Mouse (Mus musculus) stomach, postnatal 0 days (tissue): Measurements from ENCODE around the gene Cds1.

ENCODE experiments used
- CTCF ChIP-seq: IDR thresholded peaks from 2 replicates; pipeline ENCODE4 v1.5.1; 2016; ENCODE audit warnings: antibody characterized with exemption, low read depth, mild to moderate bottlenecking, moderate library complexity
- EP300 ChIP-seq: optimal IDR thresholded peaks from 2 replicates; pipeline ENCODE3; 2016; ENCODE audit warnings: antibody characterized with exemption

- TF ChIP-seq CTCF (no peak), EP300 (no peak)
Observed at GRCm38 (mm10) chr5:101825111-101825911, 60.4 kb downstream of the Cds1 start.
